Mouse (Mus musculus): Measurements from ENCODE around the gene Srrd.

Gene Srrd

DNA sequence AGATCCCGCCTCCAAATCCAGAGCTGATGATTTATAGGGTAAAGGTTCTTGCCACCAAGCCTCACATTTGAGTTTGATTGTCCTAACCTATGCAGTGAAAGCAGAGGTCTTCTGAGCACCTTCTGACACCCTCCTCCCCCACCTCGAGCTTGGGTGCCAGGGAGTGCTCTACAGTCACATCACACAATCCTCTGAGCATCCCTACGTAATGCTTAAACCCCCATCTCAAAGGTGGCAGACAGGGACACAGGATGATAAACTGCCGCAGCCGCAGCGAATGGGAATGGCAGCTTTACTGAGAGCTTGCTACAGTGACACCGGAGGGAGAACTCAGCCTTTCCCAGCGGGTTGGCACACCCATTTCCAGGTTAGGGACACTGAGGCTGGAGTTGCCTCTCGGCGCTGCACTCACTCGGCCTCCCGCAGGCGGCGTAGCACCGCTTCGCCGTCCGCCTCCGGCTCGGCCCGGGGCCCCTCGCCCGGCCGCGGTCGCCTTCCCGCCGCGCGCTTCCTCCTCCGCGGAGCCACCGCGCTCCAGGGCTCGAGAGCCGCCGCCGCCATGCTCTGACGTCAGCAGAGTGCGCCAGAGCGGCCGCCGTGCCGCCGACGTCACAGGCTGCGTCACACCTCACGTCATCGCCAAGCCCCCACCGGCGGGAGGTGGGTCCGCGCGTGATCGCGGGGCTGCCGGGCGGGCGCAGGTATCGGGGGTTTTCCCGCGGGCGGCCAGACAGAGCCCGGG is at the start of gene Srrd, which contains the start of gene Hps4:
Gene Srrd, minus strand, starts transcription at position 578 of the 742 bp plus-strand sequence.
Gene Hps4, plus strand, starts transcription at position 621 of the 742 bp plus-strand sequence.
- peak; percentile 73 to 78 for DNase-seq (ENCODE audit: low spot score in 2 of 2)

DNA sequence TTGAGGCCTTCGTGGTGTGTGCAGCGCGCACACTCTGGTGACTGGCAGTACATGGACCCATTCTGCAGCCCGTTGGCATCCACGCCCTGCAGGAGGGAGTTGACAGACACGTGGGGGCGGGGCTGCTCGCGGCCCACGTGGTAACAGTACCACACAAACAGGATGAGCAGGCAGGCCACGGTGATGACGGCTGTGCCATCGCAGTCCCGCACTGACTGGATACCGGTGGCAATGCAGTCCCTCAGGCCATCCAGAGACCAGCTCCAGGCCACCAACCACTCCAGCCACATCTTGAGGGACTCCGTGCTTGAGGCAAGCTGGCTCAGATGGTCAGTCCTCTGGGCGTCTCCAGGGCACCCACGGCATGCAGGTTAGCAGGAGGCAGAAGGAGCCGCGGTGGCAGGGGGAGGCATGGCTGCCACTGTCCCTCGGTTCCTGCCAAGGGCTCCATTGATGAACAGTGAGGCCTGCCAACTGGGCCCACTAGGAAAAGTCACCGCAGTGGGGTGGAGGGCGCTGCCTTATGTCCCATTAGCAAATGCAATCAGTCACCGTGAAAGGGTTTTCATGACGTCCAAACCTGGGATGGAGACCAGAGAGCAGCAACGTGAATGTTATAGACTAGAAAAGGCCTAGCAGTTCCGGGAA is 49.0 kb upstream of the Srrd start:
- no peak for DNase-seq (ENCODE audit: low spot score in 2 of 2)

DNA sequence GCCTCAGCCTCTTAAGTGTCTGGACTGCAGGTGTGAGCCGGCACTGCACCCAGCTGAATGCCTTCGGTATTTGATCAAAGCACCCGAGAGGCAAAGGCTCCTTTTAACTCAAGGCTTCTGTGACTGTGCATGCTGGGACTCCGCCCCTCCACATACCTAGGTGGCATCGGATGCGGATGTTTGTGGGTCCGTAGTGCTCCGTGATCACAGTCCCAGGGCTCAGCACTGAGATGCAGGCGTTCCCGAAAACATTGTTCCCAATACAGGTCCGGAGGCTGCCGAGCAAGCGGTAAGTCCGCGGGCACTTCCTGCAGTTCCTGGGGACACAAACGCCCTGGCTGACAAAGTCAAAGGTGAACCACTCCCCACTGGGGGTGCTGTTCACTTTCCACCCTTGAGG is 48.2 kb upstream of the Srrd start:
- DNase-seq (ENCODE audit: low spot score in 2 of 2) = no peak

DNA sequence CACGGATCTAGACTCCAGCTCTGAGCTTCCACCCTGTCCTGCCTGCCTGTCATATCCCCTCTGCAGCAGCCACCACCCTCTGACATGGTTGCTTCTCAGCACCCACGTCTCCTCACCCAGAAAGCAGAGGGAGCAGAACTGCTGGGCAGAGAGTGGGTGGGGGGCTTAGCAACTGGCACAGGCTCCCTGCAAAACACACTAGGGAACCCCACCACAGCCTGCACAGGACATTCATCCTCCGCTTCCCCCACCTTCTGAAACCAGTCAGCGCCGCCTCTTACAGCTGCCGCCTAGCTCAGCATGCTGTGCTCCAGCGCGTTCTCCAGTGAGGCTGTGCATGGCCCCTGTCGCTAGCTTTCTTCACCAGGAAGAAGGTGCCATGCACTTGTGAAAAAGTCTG is 46.5 kb upstream of the Srrd start:
- no peak for DNase-seq (ENCODE audit: low spot score in 2 of 2)

DNA sequence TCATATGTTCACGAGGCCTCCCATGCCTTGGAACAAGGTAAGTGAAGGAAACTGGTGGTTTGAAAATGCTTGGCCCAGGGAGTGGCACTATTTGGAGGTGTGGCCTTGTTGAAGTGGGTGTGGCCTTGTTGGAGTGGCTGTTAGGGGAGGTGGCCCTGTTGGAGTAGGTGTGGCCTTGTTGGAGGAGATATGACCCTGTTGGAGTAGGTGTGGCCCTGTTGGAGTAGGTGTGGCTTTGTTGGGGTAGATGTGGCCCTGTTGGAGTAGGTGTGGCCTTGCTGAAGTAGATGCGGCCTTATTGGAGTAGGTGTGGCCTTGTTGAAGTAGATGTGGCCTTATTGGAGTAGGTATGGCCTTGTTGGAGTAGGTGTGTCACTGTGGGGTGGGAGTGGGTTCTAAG is 43.1 kb upstream of the Srrd start:
- no peak for DNase-seq (ENCODE audit: low spot score in 2 of 2)

DNA sequence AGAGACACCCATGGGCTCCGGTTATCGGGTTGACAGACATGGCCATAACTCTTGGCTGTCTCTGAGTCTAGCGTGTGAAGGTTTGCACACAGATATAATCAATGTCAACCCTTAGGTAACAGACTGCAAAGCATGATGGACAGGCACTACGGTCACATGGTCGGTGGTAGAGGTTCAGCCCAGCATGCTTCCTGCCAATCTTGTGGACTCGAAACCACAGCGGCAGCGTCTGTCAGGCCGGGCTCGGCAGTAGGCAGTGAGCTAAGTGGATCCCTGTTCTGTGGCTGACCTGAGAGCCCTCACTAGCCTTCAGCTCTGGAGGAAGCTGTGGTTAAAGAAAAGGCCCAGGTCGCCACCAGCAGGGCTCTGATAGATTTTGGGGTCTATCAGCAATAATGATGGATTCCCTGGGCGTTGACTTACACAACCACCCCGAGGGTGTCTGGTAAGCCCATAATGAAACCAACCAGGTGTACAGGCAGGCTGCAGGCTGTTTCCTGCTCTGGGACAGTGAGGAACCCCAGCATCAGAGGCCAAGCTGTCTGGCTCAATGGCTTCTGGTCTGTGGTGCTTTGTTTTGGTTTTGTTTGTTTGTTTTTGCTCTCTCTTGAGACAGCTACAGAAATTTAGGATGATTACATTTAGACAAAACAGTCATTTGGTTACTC is 42.1 kb upstream of the Srrd start:
- DNase-seq (ENCODE audit: low spot score in 2 of 2) = no peak

DNA sequence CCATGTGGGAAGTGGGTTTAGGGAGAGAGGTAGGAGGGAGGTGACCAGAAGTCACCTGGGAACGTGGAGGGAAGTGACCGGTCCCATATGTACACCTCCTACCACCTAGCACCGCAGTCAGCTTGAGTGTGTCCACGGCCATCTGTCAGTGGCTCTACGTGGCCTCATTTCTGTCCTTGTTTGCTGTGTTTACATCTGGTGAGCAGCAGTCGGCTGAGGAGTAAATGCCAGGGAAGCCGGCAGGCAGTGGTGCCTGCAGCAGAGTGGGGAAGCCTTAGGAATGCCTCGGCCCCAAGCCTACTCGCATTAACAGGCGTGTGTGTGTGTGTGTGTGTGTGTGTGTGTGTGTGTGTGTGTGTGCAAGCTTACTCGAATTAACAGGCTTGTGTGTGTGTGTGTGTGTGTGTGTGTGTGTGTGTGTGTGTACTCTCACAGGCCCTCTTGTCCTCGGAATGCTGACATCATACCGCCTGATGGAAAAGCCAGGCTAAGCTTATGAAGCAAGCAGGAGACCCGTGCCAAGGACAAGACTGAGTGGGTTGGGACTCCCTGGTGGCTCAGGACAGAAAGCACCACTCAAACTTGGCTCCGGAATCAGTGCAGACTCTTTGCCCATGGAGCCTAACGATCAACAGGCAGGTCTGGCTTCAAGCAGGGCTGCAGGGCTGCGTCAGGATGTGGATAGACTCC is 39.9 kb upstream of the Srrd start:
- peak; percentile 46 to 50 for DNase-seq (ENCODE audit: low spot score in 2 of 2)

DNA sequence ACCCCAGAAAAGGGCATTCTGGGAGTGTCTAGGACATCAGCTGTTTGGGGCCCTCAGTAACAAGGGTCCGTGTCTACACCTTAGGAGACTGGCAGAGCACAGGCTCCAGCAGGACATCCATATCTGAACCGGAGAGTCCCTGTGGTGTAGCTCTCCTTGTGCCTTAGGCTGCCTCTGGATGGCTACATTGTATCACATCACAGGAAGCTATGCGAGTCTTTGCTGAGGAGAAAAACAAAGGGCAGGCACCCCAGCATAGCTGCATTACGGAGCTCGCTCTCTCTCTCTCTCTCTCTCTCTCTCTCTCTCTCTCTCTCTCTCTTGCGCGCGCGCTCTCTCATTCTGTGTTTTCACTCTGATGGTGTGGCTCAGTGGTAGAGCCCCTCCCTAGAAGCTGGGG is 39.2 kb upstream of the Srrd start:
- no peak for DNase-seq (ENCODE audit: low spot score in 2 of 2)

DNA sequence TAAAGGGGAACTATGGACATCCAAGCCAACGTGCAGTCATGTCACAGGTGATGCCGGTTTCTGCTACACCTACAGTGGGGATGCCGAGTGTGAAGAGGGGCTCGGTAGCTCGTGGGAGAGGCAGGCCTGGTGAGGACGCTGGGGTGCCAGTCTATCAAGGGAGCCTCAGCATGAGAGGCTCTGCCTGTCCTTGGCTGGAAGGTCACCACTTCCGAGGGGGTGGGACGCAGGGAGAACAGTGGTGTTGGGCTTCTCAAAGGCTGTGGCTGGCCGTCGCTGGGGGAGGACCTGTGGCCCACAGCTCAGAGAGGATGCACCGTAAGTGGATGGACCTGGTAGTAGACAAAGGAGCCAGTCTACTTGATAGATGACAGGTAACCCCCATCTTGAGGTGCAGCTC is 38.3 kb upstream of the Srrd start:
- DNase-seq (ENCODE audit: low spot score in 2 of 2) = no peak

DNA sequence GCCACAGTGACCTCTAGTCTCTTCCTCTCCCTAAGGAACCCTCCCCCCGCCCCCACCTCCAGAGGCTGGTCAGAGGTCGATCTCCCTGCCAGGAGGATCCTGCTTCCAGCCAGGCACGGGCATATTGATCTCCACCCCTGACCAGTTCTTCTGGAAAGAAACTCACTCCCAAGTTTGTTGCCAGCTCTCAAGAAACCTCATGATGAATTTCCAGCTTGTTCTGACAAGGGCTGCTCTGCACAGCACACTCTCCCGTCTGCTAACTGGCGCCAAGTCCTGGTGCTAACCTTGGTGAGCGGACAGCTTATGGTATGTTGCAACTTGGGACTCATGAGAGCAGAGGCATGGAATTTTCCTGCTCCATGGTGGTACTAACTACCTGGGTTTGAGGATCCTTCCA is 35.9 kb upstream of the Srrd start:
- no peak for DNase-seq (ENCODE audit: low spot score in 2 of 2)

DNA sequence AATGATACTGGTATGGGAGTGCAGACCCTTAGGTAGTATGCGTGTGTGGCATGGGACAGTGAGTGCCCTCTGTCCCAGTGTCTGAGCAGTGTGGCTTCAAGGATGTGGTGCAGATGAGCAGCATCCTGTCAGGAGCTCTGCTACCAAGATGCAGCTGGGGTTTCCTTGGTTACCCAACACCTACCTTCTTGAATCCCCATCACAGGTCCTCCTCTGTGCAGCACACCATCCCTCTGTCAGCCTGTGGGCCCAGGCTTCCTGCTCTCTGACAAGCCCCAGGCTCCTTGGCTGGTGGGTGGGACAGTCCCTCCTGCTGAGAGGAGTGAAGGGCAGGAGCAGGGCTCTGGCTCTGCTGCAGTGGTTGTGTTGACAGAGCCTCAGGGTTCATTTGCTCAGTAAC is 34.5 kb upstream of the Srrd start:
- DNase-seq (ENCODE audit: low spot score in 2 of 2) = no peak

DNA sequence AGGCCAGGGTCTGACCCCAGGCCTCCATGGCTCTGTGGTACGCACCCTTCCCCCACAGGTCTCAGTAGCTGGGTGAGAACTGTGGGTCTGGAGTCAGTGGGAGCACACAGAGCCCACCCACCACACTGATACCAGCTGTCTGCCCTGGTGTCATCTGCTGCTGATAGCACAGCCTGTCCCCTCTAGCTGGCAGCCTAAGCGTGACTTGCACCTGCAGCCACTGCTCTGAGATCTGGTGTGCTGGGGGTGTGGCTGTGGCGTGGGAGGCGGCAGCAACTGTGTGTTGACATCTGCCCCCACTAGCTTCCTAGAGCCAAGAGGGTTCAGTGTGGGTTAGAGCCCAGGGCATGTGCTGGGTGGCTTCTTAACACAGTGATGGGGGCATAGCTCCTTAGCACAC is 33.3 kb upstream of the Srrd start:
- no peak for DNase-seq (ENCODE audit: low spot score in 2 of 2)

DNA sequence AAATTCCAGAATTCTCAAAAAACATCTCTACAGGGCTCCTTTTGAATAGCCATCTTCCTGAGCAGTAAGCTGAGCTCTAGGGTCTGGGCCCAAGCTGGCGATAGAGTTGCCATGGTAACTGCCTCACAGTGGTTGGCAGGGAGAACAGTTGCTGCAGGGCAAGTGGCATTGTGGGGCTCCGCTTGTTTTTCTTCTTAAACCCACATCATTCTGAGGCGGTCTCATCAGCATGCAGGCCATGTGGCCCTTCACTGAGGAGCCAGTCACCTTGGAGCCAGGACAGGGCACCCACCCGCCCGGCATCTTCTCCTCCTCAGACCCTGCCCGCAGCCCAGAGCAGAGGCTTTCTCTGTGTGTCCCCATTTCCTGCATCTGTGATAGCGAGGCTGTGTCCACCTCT is 29.1 kb upstream of the Srrd start:
- no peak for DNase-seq (ENCODE audit: low spot score in 2 of 2)

DNA sequence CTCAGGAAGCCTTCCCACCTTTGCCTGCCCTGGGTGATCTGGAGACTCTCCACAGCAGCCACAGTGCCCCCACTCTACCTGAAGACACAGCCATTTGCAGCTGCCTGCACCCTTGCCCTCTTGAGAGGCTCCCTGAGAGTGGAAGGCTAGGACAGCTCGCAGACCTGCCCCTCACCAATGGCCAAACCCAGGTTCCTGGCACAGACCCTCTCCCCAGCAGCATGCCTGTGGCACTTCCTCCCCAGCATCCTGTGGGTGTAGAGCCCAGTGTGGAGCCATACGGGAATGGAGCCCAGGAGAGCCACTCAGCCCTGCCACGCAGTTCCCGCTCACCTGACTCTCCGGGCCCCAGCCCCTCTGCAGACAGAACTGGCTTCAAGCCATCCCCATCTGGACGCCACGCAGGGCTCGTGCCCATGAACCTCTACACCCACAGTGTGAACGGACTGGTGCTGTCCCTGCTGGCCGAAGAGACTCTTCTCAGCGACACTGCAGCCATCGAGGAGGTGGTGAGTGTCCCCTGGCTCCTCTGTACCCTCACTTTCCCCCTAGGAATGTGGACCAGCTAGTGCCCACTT is 27.5 kb upstream of the Srrd start:
- no peak for DNase-seq (ENCODE audit: low spot score in 2 of 2)

DNA sequence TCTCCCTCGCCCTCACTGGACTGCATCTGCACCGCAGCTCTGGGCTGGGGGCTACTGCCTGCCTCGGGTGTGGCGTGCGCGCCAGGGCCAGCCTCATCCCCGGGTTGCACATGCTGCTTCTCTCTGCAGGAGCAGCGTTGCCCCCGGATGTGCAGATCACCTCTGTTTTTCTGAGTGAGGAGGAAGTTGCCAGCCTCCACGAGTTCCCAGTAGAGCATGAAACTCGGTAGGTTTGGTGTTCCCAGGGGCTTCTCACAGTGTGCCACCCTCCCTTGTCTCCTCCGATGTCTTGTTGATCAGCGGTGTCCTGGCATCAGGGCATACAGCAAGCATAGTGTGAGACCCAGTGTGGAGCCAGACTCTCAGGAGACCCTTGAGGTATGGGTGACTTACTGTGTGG is 26.5 kb upstream of the Srrd start:
- no peak for DNase-seq (ENCODE audit: low spot score in 2 of 2)

DNA sequence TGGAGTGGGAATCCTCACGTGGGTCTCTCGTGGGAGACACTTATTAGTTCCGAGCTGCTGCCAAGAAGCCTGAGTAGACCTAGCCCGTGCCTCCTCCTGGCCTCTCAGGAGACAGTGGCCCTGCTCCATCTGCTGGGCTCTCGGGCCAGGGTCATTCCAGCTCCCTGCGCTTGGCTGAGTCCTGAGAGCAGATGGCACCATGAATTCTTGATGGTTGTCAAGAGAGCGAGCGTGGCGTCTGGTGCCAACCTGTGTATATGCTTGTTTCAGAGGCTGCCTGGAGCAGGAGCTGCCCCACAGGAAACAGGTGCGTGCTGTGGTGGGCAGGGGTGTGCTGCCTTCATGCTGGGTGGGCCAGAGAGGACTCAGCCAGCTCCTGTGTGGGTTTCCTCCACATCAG is 25.8 kb upstream of the Srrd start:
- DNase-seq (ENCODE audit: low spot score in 2 of 2) = no peak

DNA sequence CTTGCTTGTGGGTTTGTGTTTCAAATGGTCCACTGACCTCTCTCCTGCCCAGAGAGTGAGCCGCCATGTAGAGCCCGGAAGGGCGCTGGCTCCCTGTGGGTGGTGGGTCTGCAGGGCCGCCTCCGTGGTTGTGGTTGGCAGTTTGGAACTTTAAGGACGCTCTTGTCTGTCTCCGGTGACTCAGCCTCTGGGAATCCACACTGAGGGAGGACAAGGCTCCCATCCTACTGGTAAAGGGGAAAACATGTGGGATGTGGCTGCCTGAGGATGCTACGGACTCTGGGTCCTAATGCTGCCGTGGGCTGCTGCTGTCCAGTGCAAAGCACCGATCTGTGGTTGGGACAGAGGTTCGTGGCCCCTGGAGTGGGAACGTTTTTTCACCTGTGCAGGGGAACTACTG is 25.1 kb upstream of the Srrd start:
- no peak for DNase-seq (ENCODE audit: low spot score in 2 of 2)

DNA sequence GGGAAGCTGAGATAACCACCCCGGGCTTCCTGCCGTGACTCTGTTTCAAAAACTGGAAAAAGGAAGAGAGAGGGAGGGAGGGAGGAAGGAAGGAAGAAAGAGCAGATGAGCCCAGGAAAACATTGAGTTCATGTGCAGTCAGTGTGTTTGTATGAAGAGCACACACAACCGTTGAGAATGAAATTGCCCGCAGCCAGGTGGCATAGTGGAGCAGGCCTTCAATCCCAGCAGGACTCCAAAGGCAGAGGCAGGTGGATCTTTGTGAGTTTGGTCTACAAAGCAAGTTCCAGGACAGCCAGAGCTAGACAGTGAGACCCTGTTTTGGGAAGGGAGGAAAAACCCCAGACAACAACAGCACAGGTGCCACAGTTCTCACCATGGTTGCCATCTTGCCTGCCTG is 24.5 kb upstream of the Srrd start:
- DNase-seq (ENCODE audit: low spot score in 2 of 2) = no peak

DNA sequence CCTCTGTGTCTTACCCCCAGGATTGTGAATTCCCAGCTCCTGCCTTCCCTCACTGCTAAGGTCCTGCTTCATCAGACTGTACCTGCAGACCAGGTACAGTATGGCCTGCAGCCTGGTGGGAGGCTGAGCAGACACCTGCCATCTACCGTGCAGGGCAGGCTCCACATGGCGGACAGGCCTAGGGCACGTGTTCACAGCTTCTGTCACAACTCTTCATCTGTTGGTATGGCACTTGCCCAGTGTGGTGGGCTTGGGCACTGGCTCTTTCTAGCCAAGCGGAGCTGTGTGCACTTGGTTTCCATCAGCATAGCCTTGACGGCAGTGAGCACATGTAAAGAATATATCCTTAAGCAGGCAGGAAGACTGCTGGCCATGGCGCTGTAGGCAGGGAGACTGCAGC is 24.0 kb upstream of the Srrd start:
- DNase-seq (ENCODE audit: low spot score in 2 of 2) = no peak

DNA sequence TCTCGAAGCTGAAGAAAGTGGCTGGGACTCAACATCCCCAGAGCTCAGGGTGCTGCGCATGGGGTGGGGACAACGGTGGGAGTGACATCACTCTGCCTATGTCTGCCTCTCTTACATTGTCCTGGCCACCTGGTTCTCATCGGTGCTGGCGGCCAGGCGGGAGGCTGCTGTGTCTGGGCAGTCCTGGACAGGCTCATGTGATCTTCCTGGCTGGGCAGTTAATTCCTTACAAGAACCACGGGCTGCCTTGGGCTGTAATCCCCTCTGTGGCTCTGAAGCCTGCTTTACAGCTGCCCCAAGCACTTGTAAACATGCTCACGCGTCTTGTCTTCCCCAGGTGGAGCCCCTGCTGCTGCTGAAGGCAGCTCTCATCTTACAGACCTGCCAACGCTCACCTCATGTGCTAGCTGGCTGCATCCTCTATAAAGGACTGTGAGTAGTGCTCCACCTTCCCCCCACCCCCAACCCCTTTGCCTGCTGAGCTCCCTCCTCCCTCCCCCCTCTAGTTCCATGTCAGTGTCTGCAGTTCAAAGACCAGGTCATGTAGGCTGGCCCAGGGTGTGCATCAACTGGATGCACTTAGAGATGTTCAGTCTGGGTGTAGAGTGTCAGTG is 21.5 kb upstream of the Srrd start:
- no peak for DNase-seq (ENCODE audit: low spot score in 2 of 2)

DNA sequence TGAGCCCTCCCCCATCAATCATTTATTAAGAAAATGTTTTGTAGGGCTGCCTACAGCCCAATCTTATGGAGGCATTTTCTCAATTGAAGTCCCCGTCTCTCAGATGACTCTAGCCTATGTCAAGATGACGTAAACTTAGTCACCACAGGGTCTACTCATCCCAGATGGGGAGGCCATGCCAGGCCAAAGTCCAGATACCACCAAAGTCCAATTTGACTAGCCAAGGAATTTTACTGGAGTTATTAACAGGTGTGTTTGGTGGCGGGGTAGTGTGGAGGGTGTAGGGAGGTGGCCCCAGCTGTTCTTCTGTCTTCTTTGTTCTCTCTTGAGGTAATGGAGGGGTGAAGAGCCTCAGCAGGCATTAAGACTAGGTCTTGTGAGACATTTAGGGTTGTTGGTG is 17.2 kb upstream of the Srrd start:
- no peak for DNase-seq (ENCODE audit: low spot score in 2 of 2)

DNA sequence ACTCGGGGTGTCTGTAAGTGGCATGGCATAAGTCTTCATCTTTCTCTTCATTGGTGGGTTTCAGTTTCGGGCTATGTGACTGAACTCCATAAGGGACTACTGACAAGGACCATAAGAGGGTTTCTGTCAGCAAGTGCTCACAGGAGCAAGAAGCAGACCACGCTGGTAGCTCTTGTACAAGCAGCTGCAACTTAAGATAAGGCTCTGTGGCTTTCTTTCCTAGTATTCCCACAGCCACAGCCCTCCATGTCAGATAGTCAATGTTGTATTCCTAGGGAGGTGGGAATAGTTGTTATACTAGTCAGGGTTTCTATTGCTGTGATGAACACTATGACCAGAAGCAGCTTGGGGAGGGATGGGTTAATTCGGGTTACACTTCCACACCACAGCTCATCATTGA is 16.7 kb upstream of the Srrd start:
- no peak for DNase-seq (ENCODE audit: low spot score in 2 of 2)
